ENCODE assay signal across 8 mouse cellular contexts in genomic region chr3:134236414-134237112, GRCm38 (mm10). TPM values are rescaled to one million over a fixed set of nuclear protein-coding genes. Genes with fewer than 3 reads are reported as not detected.
DNase-seq lines count a peak whose midpoint lies in the region; ATAC-seq and TF ChIP-seq lines count a peak whose summit lies in the region.

TSS of gene Cxxc4 (plus strand) at chr3:134236484.

- H3K27ac ChIP-seq in kidney, adult 2 months (ENCODE audit: insufficient read depth, low read depth, low read length) = no peak within 1 kb of the TSS
- peak within 1 kb of the TSS; percentile 80 for H3K27ac ChIP-seq in brown adipose tissue, adult 24 weeks (replicated peaks; ENCODE audit: low read depth, low read length)
- peak within 1 kb of the TSS; percentile 84 for H3K27ac ChIP-seq in heart, embryonic 13.5 days (replicated peaks)
- H3K27ac ChIP-seq in limb, embryonic 12.5 days = peak within 1 kb of the TSS; percentile 91
- peak within 1 kb of the TSS; percentile 79 for H3K27ac ChIP-seq in stomach, embryonic 16.5 days (ENCODE audit: low read length)

- 11% methylated on average over 18 of the region's 22 CpGs for WGBS in kidney, adult 2 months
- 2% methylated on average over 14 of the region's 22 CpGs for WGBS in heart, embryonic 13.5 days
- WGBS in limb, embryonic 12.5 days = 3% methylated on average over 7 of the region's 22 CpGs
- 4% methylated on average over 12 of the region's 22 CpGs for WGBS in stomach, embryonic 16.5 days

- H3K4me2 ChIP-seq in heart, embryonic 13.5 days = peak within 1 kb of the TSS; percentile 75
- H3K4me2 ChIP-seq in limb, embryonic 12.5 days = peak within 1 kb of the TSS; percentile 85
- peak within 1 kb of the TSS; percentile 68 for H3K4me2 ChIP-seq in stomach, embryonic 16.5 days (ENCODE audit: low read depth, low read length)

- no peaks in the 10 kb centered on the region; the same call in 1 of the 2 replicates for H3K4me1 ChIP-seq in kidney, adult 2 months (ENCODE audit: control insufficient read depth, insufficient read depth, low read length)
- no peaks in the 10 kb centered on the region for H3K4me1 ChIP-seq in brown adipose tissue, adult 24 weeks (ENCODE audit: control insufficient read depth, insufficient read depth, insufficient read length, low read length)
- peaks cover 25% of the 10 kb centered on the region for H3K4me1 ChIP-seq in heart, embryonic 13.5 days
- H3K4me1 ChIP-seq in limb, embryonic 12.5 days (replicated peaks) = peaks cover 21% of the 10 kb centered on the region
- no peaks in the 10 kb centered on the region for H3K4me1 ChIP-seq in stomach, embryonic 16.5 days (ENCODE audit: control insufficient read depth, insufficient read depth, low read length)

- peak within 1 kb of the TSS; percentile 81 for H3K9ac ChIP-seq in heart, embryonic 13.5 days
- peak within 1 kb of the TSS; percentile 65 for H3K9ac ChIP-seq in limb, embryonic 12.5 days (replicated peaks)
- peak within 1 kb of the TSS; percentile 64 for H3K9ac ChIP-seq in stomach, embryonic 16.5 days (ENCODE audit: low read length)

- no peaks in the 10 kb centered on the region; the same call in none of the 2 replicates for H3K27me3 ChIP-seq in kidney, adult 2 months (replicated peaks; ENCODE audit: control insufficient read depth, insufficient read depth, low read length)
- H3K27me3 ChIP-seq in heart, embryonic 13.5 days (replicated peaks) = no peaks in the 10 kb centered on the region
- no peaks in the 10 kb centered on the region for H3K27me3 ChIP-seq in limb, embryonic 12.5 days
- H3K27me3 ChIP-seq in stomach, embryonic 16.5 days (ENCODE audit: control insufficient read depth, insufficient read depth, low read length) = no peaks in the 10 kb centered on the region

- no peaks in the 10 kb centered on the region for H3K9me3 ChIP-seq in heart, embryonic 13.5 days
- H3K9me3 ChIP-seq in limb, embryonic 12.5 days = no peaks in the 10 kb centered on the region
- no peaks in the 10 kb centered on the region for H3K9me3 ChIP-seq in stomach, embryonic 16.5 days (replicated peaks; ENCODE audit: control insufficient read depth, low read length)

- no peak for TF ChIP-seq POLR2A in kidney, adult 2 months (IDR thresholded peaks at IDR 0.05; ENCODE audit: low read depth, low read length)

- no peaks in the 10 kb centered on the region for H3K36me3 ChIP-seq in kidney, adult 2 months (ENCODE audit: control insufficient read depth, insufficient read depth, low read length)
- no peaks in the 10 kb centered on the region for H3K36me3 ChIP-seq in heart, embryonic 13.5 days
- no peaks in the 10 kb centered on the region for H3K36me3 ChIP-seq in limb, embryonic 12.5 days
- H3K36me3 ChIP-seq in stomach, embryonic 16.5 days (ENCODE audit: control insufficient read depth, insufficient read depth, low read length) = no peaks in the 10 kb centered on the region

- peak within 1 kb of the TSS; percentile 43 for H3K4me3 ChIP-seq in kidney, adult 2 months (ENCODE audit: insufficient read depth, low read depth, low read length)
- H3K4me3 ChIP-seq in brown adipose tissue, adult 24 weeks (ENCODE audit: insufficient read depth, low read depth, low read length) = peak within 1 kb of the TSS; percentile 61
- H3K4me3 ChIP-seq in heart, embryonic 13.5 days = peak within 1 kb of the TSS; percentile 66
- H3K4me3 ChIP-seq in limb, embryonic 12.5 days (replicated peaks) = peak within 1 kb of the TSS; percentile 52
- peak within 1 kb of the TSS; percentile 52 for H3K4me3 ChIP-seq in stomach, embryonic 16.5 days (replicated peaks; ENCODE audit: low read length)

- no peak for ATAC-seq in heart, embryonic 13.5 days (ENCODE audit: extremely low read depth, insufficient number of reproducible peaks, low FRiP score, low TSS enrichment)
- ATAC-seq in limb, embryonic 12.5 days (ENCODE audit: insufficient number of reproducible peaks, insufficient read depth, low FRiP score, low TSS enrichment, low read depth) = peak; percentile 79; the same call in 1 of the 2 replicates
- ATAC-seq in stomach, embryonic 16.5 days (ENCODE audit: insufficient read depth, low FRiP score) = peak; percentile 55

- no peak for DNase-seq in kidney, adult 2 months
- no peak for DNase-seq in kidney, adult 9 months
- no peak for DNase-seq in frontal cortex, postnatal 10 days (ENCODE audit: low spot score in 2 of 2)
- no peak for DNase-seq in urinary bladder, postnatal 10 days (ENCODE audit: low spot score)

- TF ChIP-seq CTCF in kidney, adult 2 months (conservative IDR thresholded peaks at IDR 0.05; ENCODE audit: insufficient read depth, insufficient read length, low read depth, low read length) = no peak

RNA-seq across cellular contexts. Expression of gene Cxxc4, which starts in this region (rescaled TPM):
- polyA plus RNA-seq in kidney, adult 2 months (2012; rRNA removed) = 0.15 and 0.25 TPM in 2 replicates
- polyA plus RNA-seq in brown adipose tissue, adult 24 weeks (2012; ENCODE audit: insufficient read depth, insufficient read length, missing spikeins) = 0.42 and 1.7 TPM in 2 replicates
- polyA plus RNA-seq in heart, embryonic 13.5 days (2015; fragmentation: Nextera tagmentation; extraction: Ambion mirVana) = 3.8 and 3.9 TPM in 2 replicates
- 6.4 and 7.1 TPM in 2 replicates for polyA plus RNA-seq in limb, embryonic 12.5 days (2016; fragmentation: Nextera tagmentation; extraction: Ambion mirVana)
- polyA plus RNA-seq in stomach, embryonic 16.5 days (2015; fragmentation: Nextera tagmentation; extraction: Ambion mirVana) = 4.1 and 4.9 TPM in 2 replicates
